Mouse (Mus musculus) liver, adult (tissue): Measurements from ENCODE around the gene Gabrb1.

Source experiments
- GATA4 ChIP-seq: IDR thresholded peaks from 2 replicates; pipeline ENCODE4 v1.6.1; 2014; ENCODE audit warnings: mild to moderate bottlenecking, low read length; ENCODE audit not compliant: insufficient replicate concordance

Gene Gabrb1

GRCm38 (mm10) chr5:71657482-71658114, at the start of gene Gabrb1:
Gabrb1 (plus strand) TSS chr5:71658113.
- no peak for TF ChIP-seq GATA4

DNA sequence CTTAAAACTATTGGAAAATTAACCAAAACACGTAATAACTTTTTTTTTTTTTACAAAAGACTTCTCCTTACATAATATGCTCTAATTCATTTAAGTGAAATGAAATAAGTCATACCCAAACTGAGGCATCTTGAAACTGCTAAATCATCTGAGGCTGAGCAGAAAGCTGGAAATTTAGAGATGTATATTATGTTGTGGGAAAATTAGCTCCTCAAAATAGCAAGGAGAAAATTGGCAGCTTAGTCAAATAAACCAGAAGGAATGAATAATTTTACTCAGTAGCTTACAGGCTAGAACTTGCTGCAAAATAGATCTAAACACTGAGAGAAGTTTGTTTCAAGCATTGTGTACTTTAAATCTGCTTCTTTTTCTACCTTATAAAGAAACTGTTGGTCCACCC, 49.2 kb upstream of the Gabrb1 start:
- TF ChIP-seq GATA4 = no peak

DNA sequence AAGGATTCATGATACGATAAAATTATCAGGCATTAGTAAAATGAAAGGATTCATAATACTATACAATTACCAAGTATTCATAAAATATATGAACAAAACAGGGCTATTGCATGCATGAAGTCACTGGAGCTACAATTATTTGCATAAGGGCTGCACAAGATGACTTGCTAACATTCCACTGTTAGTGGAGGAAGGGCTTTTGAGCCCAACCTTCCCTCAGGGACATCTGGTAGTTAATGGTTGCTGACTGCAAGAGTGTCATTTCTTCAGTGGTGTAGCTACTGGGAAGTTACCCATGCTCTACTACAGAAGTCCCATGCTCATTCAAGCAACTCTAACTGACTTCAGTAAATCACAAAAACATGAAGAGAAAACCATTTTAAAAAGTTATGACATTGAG, 43.6 kb upstream of the Gabrb1 start:
- TF ChIP-seq GATA4 = no peak

GRCm38 (mm10) chr5:71616734-71617133, 41.2 kb upstream of the Gabrb1 start:
- TF ChIP-seq GATA4 = no peak

- no peak for TF ChIP-seq GATA4
Observed at GRCm38 (mm10) chr5:71627820-71628219, 30.1 kb upstream of the Gabrb1 start.

DNA sequence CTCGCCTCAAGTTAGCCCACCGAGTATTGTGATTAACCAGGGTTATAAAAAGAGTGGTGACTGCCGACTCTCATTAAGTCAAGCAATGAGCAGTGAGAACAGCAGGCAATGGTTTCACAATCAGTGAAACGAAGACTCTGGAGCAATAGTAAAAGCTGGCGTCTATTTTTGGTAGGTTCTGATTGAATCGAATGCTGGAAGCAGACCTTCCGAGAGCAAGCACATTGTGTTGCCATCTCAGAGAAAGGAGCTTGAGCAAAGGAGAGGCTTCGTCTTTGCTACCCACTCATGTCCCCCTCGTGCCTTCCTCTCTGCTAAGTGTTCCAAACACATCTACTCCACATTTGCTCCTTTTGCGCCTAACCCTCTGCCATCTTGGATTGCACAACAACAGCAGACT, 18.1 kb upstream of the Gabrb1 start:
- TF ChIP-seq GATA4 = no peak

- no peak for TF ChIP-seq GATA4
Observed at GRCm38 (mm10) chr5:71648108-71648507, 9.8 kb upstream of the Gabrb1 start.

- TF ChIP-seq GATA4 = no peak
Observed at GRCm38 (mm10) chr5:71654056-71654455, 3.9 kb upstream of the Gabrb1 start.

DNA sequence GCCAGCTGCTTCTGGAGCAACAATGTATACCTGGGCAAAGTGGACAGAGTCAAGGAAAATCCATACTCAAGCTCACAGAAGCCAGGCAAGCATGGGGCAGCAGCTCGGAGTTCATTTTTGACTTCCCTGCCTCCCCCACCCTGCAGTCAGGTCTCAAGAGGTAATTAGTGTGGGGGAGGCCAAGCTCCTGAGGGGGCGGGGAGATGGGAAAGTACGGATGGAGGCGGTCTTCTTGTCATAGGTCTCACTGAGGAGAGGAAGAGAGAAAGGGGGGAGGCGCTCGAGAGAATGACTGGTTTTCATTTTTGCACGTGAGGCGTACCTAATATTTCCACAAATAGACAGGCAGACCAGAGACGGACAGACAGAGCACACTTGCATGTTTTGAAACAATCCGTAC, 1.1 kb upstream of the Gabrb1 start:
- TF ChIP-seq GATA4 = no peak

GRCm38 (mm10) chr5:71658115-71658497, 193 bp downstream of the Gabrb1 start, which contains the start of gene Gabra4:
Gabra4 (minus strand) TSS chr5:71658308.
- TF ChIP-seq GATA4 = no peak

GRCm38 (mm10) chr5:71665593-71665992, 7.7 kb downstream of the Gabrb1 start:
- no peak for TF ChIP-seq GATA4

DNA sequence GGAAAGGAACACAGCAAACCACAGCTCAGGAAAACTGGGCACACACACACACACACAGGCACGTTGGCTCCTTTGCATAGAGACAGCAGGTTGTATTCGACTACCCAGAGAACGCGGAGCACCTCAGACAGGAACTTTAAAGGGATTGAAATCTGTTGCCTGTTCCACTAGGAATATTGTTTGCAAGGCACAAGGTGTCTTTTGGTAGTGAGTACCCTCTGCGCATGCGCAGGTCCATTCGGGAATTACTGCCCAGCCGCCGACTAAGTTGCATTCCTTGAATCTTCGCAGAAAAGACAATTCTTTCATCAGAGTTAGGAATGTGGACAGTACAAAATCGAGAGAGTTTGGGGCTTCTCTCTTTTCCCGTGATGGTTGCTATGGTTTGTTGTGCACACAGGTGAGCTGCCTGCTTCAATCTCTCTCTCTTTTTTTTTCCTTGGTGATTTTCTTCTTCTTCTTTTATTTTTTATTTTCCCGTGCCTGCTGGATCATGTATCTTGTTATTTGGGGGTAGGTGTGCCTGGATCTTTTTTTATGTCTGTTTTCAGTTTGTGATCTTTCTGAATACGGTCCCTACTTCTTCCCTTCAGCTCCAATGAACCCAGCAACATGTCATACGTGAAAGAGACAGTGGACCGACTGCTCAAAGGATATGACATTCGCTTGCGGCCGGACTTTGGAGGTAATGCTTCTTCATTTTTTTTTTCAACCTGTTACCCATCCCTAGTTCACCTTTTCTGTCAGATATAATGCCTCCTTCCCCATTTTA, 42.0 kb downstream of the Gabrb1 start:
- no peak for TF ChIP-seq GATA4

DNA sequence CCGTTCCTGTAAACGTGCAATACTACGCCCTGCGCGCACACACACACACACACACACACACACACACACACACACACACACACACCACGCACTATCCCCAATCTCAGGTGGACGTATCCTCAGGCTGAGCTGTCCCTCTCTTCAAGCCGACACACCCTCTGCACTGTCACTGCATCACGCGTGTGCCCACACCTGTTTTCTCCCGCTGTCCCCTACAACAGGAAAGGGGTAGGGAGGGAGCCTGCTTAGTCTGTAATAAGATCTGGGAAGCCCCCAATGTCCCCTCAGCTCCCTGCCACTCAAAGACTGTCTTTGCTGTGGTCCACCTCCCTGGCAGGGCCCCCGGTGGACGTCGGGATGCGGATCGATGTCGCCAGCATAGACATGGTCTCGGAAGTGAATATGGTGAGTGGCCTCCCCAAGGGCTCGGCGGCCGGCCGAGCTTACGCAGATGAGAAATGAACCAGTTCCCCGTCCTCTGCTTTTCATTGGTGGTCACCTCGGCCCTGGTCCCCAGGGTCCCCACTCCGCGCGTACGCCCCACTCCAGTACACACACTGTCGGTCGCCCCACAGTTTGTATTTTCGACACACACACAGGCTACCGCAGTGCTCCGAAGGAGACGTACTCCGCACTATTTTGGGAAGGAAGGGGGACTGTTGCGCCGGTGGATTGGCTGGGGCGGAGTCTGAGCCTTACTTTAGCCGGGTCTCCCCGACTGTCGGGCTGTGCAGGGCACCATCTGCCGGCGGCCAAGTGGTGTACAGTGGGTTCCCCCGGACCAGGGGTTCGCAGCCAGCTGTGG, 42.8 kb downstream of the Gabrb1 start:
- no peak for TF ChIP-seq GATA4

GRCm38 (mm10) chr5:71701273-71701614, 43.3 kb downstream of the Gabrb1 start:
- TF ChIP-seq GATA4 = no peak

GRCm38 (mm10) chr5:71732931-71733792, 75.2 kb downstream of the Gabrb1 start:
- no peak for TF ChIP-seq GATA4
